In the genomic region with DNA sequence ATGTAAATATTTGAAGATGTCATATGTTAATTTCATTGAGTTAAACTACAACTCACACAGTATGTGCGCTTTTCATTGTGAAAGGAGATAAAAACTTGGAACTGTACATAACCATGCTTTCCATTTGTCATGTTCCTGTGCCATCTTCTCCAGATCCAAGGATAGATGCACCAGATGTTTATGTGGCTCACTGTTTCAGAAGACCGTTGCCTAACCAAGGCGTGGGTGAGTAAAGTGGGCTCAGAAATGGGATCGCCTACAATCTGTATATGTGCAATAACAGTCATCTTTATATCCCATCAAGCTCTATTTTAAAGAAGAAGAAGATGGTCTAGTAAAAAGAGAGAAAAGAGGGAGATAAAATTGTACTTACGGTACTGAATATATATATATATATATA, we compare ENCODE assay signal across 22 mouse cellular contexts. TPM values are rescaled to one million over a fixed set of nuclear protein-coding genes. Genes with fewer than 3 reads are reported as not detected.
DNase-seq lines count a peak whose midpoint lies in the region; ATAC-seq lines count a peak whose summit lies in the region.
"Had no signal": no experiment of that assay in that cellular context is flagged by ENCODE, and none has a peak within 500 bp of the region (broad histone marks: within the 10 kb centered on the region; RNA-seq: fewer than 3 reads in every experiment).

No protein-coding gene starts in this region.

- no peak for DNase-seq in frontal cortex, postnatal 10 days (ENCODE audit: low spot score in 2 of 2)
- peak; percentile 36 to 59 for DNase-seq in left cerebral cortex, adult 18-20 months (ENCODE audit: low spot score in 2 of 2)
- no peak for DNase-seq in left cerebral cortex, postnatal 10 days (ENCODE audit: extremely low spot score in 1 of 2, low spot score in 2 of 2)
- peak; percentile 15 to 20 for DNase-seq in left cerebral cortex, postnatal 14 days (ENCODE audit: low spot score in 2 of 2)
- DNase-seq in right cerebral cortex, postnatal 36 days (ENCODE audit: low spot score in 2 of 2): peak; percentile 16 to 54
- DNase-seq in gastrocnemius, postnatal 14 days: no peak
- no peak for DNase-seq in cerebellum, adult 11 months
- DNase-seq: adrenal gland, adult 8-10 months; adrenal gland, postnatal 36 days; B cell, adult 2 months; cerebellum, adult 11-12 months; cerebellum, adult 9-11 months; cerebellum, postnatal 36 days; gastrocnemius, postnatal 36 days; heart, adult 11 months; heart, postnatal 10 days; heart, postnatal 4 days had no signal

- ATAC-seq in frontal cortex, adult (ENCODE audit: low TSS enrichment): peak; percentile 99
- ATAC-seq: CD4-positive, CD25-positive, alpha-beta regulatory T cell, adult 4 months; forebrain, embryonic 15.5 days; hindbrain, embryonic 16.5 days; inflammation-experienced regulatory T-cells, adult 6 months had no signal

- intact Hi-C loops in left cerebral cortex, postnatal 10 days (cut with DNase I): no loop called here
- intact Hi-C loops in left cerebral cortex, postnatal 14 days (cut with DNase I): no loop called here
- intact Hi-C loops in gastrocnemius, postnatal 14 days (cut with DNase I; ENCODE audit: low total_unique reads): no loop called here

RNA-seq across cellular contexts. Expression of a gene that starts 30.6 kb away (rescaled TPM):
- total RNA-seq in left cerebral cortex, adult 18-20 months (2021): 1 to 10 TPM; 3.5 to 4.6 TPM
- 1 to 10 TPM; 1.2 to 2.1 TPM for total RNA-seq in left cerebral cortex, postnatal 10 days (2021)
- total RNA-seq in left cerebral cortex, postnatal 14 days (2021): 1 to 10 TPM; 2.6 to 3.5 TPM
- total RNA-seq in gastrocnemius, postnatal 14 days (2021): 10 to 100 TPM; 12.7 to 15.5 TPM

RNA-seq across cellular contexts. Expression of a gene that starts 45.5 kb away (rescaled TPM):
- 1 to 10 TPM; 4.1 to 5.6 TPM for total RNA-seq in left cerebral cortex, adult 18-20 months (2021)
- total RNA-seq in left cerebral cortex, postnatal 10 days (2021): 1 to 10 TPM; 3.6 to 5.0 TPM
- 1 to 10 TPM; 3.3 to 4.4 TPM for total RNA-seq in left cerebral cortex, postnatal 14 days (2021)
- 1 to 10 TPM; 4.0 to 5.0 TPM for total RNA-seq in gastrocnemius, postnatal 14 days (2021)

RNA-seq across cellular contexts. Expression of a gene that starts 52.1 kb away (rescaled TPM):
- total RNA-seq in left cerebral cortex, adult 18-20 months (2021): 10 to 100 TPM; 13.5 to 15.7 TPM
- total RNA-seq in left cerebral cortex, postnatal 10 days (2021): 10 to 100 TPM; 17.1 to 19.7 TPM
- 10 to 100 TPM; 14.5 to 19.3 TPM for total RNA-seq in left cerebral cortex, postnatal 14 days (2021)
- total RNA-seq in gastrocnemius, postnatal 14 days (2021): 1 to 10 TPM; 3.0 to 3.9 TPM

Comparison
In these comparisons a context has a peak if more than half of its experiments do, and no peak if none do; other contexts are left out.
1. DNase-seq: peak in left cerebral cortex, adult 18-20 months (2 of 2), left cerebral cortex, postnatal 14 days (2 of 2) and right cerebral cortex, postnatal 36 days (2 of 2); none in frontal cortex, postnatal 10 days (0 of 2), left cerebral cortex, postnatal 10 days (0 of 2), gastrocnemius, postnatal 14 days (single experiment) and cerebellum, adult 11 months (single experiment).